Mouse (Mus musculus) heart, embryonic 11.5 days (tissue): ENCODE results near the gene Vgf. TPM values are rescaled to one million over a fixed set of nuclear protein-coding genes. Genes with fewer than 3 reads are reported as not detected.

ENCODE experiments used
- ATAC-seq: fragments of 200-750 bp; cut with Nextera tagmentation; replicated peaks from 2 replicates; pipeline ENCODE4 v1.8.0; 2017; ENCODE audit warnings: moderate library complexity; ENCODE audit not compliant: insufficient number of reproducible peaks, low FRiP score, low TSS enrichment
- H3K27ac ChIP-seq: fragments of 300-500 bp; sonication (generic); 2 replicates; pipeline ENCODE4 v1.5.1; 2014; ENCODE audit warnings: mild to moderate bottlenecking, low read depth, low read length
- H3K27me3 ChIP-seq: fragments of 300-500 bp; sonication (generic); 2 replicates; pipeline ENCODE4 v1.6.1; 2014; ENCODE audit warnings: mild to moderate bottlenecking, low read length, mixed read lengths; ENCODE audit not compliant: control insufficient read depth, insufficient read depth
- H3K36me3 ChIP-seq: fragments of 300-500 bp; sonication (generic); 2 replicates; pipeline ENCODE4 v1.6.1; 2014; ENCODE audit warnings: mild to moderate bottlenecking, low read length, moderate library complexity, mixed read lengths; ENCODE audit not compliant: control insufficient read depth, insufficient read depth
- H3K4me1 ChIP-seq: fragments of 300-500 bp; sonication (generic); 2 replicates; pipeline ENCODE4 v1.6.1; 2014; ENCODE audit warnings: low read length; ENCODE audit not compliant: control insufficient read depth, insufficient read depth
- H3K4me2 ChIP-seq: fragments of 300-500 bp; sonication (generic); 2 replicates; pipeline ENCODE4 v1.6.1; 2014; ENCODE audit warnings: mild to moderate bottlenecking, moderate library complexity
- H3K4me3 ChIP-seq: fragments of 300-500 bp; sonication (generic); 2 replicates; pipeline ENCODE4 v1.5.1; 2014; ENCODE audit warnings: low read depth, low read length
- H3K9ac ChIP-seq: fragments of 300-500 bp; sonication (generic); 2 replicates; pipeline ENCODE4 v1.6.1; 2014; ENCODE audit warnings: mild to moderate bottlenecking, low read depth, low read length, moderate library complexity
- H3K9me3 ChIP-seq: fragments of 300-500 bp; sonication (generic); replicated peaks from 2 replicates; pipeline ENCODE4 v1.6.1; 2016; ENCODE audit warnings: low read length; ENCODE audit not compliant: control insufficient read depth
- WGBS: fragments of 180-500 bp; shearing (Covaris S2); extraction: QIAGEN DNeasy Blood & Tissue Kit; methylation state at CpG from one replicate; pipeline ENCODE4 v1.1.7; 2014; ENCODE audit not compliant: insufficient replicate concordance; 5-methylcytosine and 5-hydroxymethylcytosine counted together
- polyA plus RNA-seq: library from polyadenylated mRNA; unstranded; fragments of >200 nt; fragmentation: Nextera tagmentation; extraction: Ambion mirVana; gene quantifications from 2 replicates; pipeline ENCODE4 v1.2.1, GENCODE M21; 2014

Vgf gene
- polyA plus RNA-seq, 1 experiment from 2014 or later = 0.20 TPM

DNA sequence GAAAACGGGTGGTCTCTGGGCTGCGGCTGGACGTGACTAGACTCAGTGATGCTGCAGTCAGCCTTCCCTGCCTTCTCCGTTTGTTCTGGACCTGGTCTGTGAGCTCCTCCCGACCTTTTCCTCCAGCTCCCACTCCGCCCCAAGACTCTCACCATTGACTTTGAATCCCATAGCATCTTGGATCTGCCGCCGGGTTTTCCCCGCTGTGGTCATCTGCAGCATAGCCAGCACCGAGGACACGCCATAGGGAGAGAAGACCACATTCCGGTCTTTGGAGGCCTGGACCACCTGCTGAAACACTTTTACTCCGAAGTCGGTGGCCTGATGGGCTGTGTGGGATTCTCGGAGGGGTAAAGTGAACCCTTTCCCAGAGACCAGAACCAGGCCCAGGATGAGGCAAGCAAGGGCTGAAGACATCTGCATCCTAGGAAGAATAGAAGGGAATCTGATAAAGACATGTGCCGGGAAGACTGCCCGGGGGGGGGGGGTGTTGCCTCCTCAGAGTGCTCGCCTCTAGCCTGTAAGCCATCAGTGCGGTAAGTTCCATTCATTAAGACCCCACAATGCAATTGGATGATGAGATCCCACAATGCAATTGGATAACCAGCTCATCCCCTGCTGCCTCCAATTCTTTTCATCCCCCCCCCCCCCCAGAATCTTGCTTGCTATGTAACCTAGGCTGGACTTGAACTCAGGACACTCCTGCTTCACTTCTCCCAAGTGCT lies 44.9 kb downstream of the Vgf start:
- no peak for ATAC-seq
- 84% methylated on average over 19 of the region's 19 CpGs for WGBS
- Histone ChIP-seq H3K27me3 (no peaks in the 10 kb centered on the region), H3K9me3 (no peaks in the 10 kb centered on the region), H3K9ac (no peak overlapping the region), H3K27ac (no peak overlapping the region), H3K4me1 (peaks cover 24% of the 10 kb centered on the region), H3K4me2 (peak overlapping the region; percentile 60), H3K4me3 (no peak overlapping the region), H3K36me3 (no peaks in the 10 kb centered on the region)

DNA sequence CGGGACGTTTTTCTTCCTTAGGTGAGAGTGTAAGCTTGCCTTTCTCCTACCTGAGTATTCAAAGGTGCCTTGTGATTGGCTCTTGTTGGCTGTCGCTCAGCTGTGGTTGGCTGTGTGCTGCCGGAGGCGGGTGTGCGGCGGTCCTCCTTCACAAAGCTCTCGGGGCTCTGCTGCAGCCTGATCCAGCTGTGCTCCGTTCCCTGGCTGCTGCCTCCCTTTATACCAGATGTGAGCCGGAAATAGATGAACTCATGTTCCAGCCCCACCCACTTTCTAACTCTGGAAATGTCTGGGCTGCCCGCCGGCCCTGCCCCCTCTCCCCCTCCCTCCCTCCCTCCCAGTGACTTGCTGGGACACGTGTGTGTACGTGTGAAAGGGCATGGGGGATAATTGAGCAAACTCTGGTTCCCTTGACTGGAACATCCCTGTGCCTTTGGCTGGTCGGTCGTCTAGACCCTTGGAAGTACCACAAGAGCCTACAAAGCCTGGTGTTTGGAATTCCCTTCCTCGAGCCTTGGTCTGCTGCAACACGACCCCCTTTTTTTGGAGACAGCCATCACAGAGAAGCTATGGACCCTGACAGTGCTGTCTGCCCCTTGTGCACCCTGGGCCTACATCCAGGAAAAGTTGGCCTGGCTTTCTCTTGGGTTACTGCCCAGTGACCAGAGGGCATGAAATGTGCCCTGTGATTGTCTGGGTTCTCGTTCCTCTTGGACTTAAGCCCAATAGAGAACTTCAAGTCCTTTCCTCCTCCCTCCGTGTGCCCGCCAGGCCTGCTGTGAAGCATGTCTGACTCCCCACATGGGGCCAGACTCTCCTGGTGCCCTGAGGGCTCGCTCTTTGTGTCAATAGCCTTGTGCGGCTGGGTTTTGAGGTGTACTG lies 46.1 kb downstream of the Vgf start, which contains the start of gene Serpine1:
Gene Serpine1 (minus strand): TSS at position 190 of the 882 bp plus-strand sequence.
- Histone ChIP-seq H3K4me2 (peak within 1 kb of the TSS; percentile 60), H3K9me3 (no peaks in the 10 kb centered on the region), H3K27me3 (no peaks in the 10 kb centered on the region), H3K27ac (peak within 1 kb of the TSS; percentile 71), H3K4me3 (peak within 1 kb of the TSS; percentile 30), H3K4me1 (peaks cover 36% of the 10 kb centered on the region), H3K9ac (no peak within 1 kb of the TSS; the same call in 1 of the 2 replicates), H3K36me3 (no peaks in the 10 kb centered on the region)
- peak; percentile 67; the same call in 1 of the 2 replicates for ATAC-seq
- WGBS = 20% methylated on average over 23 of the region's 23 CpGs

DNA sequence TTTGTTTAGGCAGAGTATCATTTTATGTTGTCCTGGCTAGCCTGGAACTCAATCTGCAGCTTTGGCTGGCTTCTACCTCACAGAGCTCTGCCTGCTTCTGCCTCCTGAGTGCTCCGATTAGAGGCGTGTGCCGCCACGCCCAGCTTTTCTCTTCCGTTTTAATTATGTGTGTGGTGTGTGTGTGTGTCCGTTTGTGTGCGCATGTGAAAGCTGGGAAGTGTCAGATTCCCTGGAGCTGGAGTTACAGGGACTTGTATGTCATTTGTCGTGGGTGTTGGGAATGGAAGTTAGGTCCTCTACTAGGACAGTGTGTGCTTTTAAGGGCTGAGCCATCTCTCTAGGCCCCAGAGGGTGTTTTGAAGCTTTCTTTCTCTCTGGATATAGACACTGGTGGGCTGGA lies 46.9 kb downstream of the Vgf start:
- ATAC-seq = no peak
- Histone ChIP-seq H3K4me3 (no peak overlapping the region), H3K27me3 (no peaks in the 10 kb centered on the region), H3K9ac (no peak overlapping the region), H3K36me3 (no peaks in the 10 kb centered on the region), H3K4me1 (peaks cover 40% of the 10 kb centered on the region), H3K9me3 (no peaks in the 10 kb centered on the region), H3K27ac (no peak overlapping the region; the same call in 1 of the 2 replicates), H3K4me2 (no peak overlapping the region)
- WGBS = 91% methylated on average over 8 of the region's 8 CpGs

DNA sequence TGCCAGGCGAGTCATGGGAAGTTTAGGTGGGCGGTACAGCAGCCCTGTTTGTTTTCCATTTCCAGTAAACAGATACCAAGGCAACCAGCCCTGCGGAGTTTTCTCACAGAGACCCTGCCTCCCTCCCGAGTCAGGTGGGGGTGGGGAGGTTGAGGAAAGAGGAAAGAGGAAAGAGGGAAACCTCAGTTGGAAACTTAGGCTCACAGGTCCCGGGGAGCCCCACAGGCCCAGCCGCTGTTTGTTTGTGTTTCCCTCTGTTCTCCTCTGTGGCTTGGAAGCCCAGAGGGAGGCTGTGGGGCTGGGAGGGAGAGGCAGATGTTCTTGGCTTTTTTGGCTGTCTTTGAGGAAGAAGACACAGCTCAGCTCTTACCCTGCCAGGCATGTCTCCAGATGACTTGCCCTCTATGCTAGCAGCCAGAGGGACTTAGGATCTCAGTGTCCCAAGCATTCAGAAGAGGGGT lies 48.0 kb downstream of the Vgf start:
- Histone ChIP-seq H3K36me3 (no peaks in the 10 kb centered on the region), H3K9ac (no peak overlapping the region), H3K27me3 (no peaks in the 10 kb centered on the region), H3K4me3 (no peak overlapping the region), H3K9me3 (no peaks in the 10 kb centered on the region), H3K27ac (no peak overlapping the region), H3K4me1 (peaks cover 51% of the 10 kb centered on the region), H3K4me2 (no peak overlapping the region)
- 31% methylated on average over 6 of the region's 6 CpGs for WGBS
- no peak for ATAC-seq

DNA sequence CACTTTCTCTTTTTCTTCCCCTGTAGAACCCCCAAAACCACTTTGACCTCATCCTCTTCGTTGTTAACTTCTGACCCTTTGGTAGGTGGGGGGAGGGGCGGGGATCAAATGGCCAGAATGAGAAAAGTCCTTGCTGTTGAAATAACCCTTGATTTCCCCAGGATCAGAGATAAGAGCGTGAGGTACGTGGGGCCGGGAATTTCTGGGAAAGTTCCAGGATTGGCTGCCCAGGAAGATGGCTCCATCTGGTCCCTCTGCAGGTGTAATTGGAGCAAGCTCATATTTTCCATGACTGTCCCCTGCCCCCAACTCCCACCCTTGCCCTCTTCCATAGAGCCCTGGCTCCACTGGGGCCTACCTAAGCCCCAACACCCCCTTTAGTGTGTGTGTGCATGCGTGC lies 49.5 kb downstream of the Vgf start:
- no peak overlapping the region for H3K4me3 ChIP-seq
- H3K36me3 ChIP-seq = no peaks in the 10 kb centered on the region
- H3K4me2 ChIP-seq = no peak overlapping the region
- peak overlapping the region; percentile 85 for H3K27ac ChIP-seq
- H3K9me3 ChIP-seq = no peaks in the 10 kb centered on the region
- 33% methylated on average over 6 of the region's 6 CpGs for WGBS
- H3K4me1 ChIP-seq = peaks cover 56% of the 10 kb centered on the region
- H3K9ac ChIP-seq = no peak overlapping the region; the same call in 1 of the 2 replicates
- H3K27me3 ChIP-seq = no peaks in the 10 kb centered on the region
- no peak for ATAC-seq

DNA sequence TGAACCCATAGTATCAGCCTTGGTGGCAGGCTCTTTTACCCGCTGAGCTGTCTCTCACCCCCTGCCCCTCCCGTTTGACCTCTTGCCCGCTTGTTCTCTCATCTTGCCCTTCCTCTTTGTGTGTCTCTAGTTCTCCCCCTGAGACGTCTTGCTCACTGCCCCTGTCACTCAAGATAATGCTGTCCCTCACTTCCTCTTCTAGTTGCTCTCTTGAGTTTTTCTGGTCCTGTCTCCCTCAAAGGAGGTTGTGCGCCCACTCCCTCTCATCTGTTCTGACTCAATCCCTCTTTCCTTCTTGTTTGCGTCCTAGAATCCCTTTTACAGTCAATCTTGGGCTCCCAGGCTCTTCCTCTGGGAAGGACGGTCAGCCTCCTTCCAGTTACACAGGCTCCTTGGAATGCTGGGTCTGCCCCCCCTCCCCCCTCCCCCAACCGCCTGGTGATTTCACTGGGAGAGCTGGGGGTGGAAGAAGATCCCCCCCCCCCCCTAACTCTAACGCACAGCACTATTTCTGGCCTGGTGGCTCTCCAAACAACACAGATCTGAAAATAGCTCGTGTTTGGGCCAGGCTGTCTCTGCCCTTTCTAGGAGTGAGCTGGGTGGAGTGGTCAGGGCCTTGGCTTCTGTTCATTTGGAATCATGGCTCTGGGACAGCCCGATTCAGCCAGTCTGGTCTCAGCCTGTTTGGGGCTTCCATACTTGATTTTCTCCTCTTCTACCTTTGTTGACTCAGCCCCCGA lies 50.2 kb downstream of the Vgf start:
- 20% methylated on average over 10 of the region's 12 CpGs for WGBS
- H3K27me3 ChIP-seq = no peaks in the 10 kb centered on the region
- ATAC-seq = peak; percentile 40; the same call in 1 of the 2 replicates
- peak overlapping the region; percentile 57; the same call in 1 of the 2 replicates for H3K9ac ChIP-seq
- peak overlapping the region; percentile 85 for H3K27ac ChIP-seq
- no peaks in the 10 kb centered on the region for H3K36me3 ChIP-seq
- H3K4me2 ChIP-seq = 0 out of 2 replicates have a peak overlapping the region, but pooled peaks have one; percentile 4
- H3K4me1 ChIP-seq = peaks cover 56% of the 10 kb centered on the region
- H3K4me3 ChIP-seq = no peak overlapping the region
- no peaks in the 10 kb centered on the region for H3K9me3 ChIP-seq

DNA sequence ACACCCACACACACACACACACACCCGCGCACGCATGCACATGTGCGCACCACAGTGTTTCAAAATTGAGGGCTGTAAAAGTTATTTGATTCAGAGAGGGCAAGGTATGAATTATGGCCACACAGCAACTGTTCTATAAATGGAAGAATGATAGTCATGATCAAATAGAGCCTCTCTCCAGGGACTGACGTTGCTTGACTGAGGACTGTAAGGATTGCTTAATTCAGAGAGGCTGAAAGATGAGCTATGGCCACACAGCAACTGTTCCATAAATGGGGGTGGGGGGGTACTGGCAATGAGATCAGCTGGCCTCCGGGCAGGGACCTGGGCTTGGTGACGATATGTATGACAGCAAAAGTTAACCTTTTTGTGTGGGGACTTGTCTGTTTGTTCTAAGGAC lies 51.0 kb downstream of the Vgf start:
- peak overlapping the region; percentile 85; the same call in 1 of the 2 replicates for H3K27ac ChIP-seq
- H3K27me3 ChIP-seq = no peaks in the 10 kb centered on the region
- no peaks in the 10 kb centered on the region for H3K36me3 ChIP-seq
- ATAC-seq = no peak
- peaks cover 51% of the 10 kb centered on the region for H3K4me1 ChIP-seq
- H3K9ac ChIP-seq = peak overlapping the region; percentile 3; the same call in 1 of the 2 replicates
- H3K4me2 ChIP-seq = no peak overlapping the region
- 0 out of 2 replicates have a peak, but pooled peaks cover 2% of the 10 kb centered on the region for H3K9me3 ChIP-seq
- 83% methylated on average over 7 of the region's 7 CpGs for WGBS
- no peak overlapping the region for H3K4me3 ChIP-seq

DNA sequence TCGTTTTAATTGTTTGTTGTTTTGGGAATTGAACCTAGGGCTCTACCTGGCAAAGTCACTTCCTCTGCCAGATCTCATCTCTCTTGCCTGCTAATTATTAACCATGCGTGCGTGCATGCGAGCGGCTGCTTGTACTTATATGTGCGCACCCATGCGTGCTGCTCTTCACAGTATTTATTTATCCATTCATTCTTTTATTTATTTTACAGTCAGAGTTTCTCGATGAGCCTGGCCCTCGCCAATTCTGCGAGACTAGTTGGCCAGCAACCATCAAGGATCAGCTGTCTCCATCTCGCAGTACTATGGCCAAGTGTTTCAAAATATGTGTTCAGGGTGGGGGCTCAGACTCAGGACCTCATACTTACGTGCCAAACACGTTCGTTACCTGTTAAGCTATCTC lies 51.8 kb downstream of the Vgf start:
- H3K4me1 ChIP-seq = peaks cover 45% of the 10 kb centered on the region
- H3K9me3 ChIP-seq = 0 out of 2 replicates have a peak, but pooled peaks cover 2% of the 10 kb centered on the region
- H3K27ac ChIP-seq = peak overlapping the region; percentile 75
- no peak overlapping the region for H3K4me2 ChIP-seq
- 79% methylated on average over 14 of the region's 14 CpGs for WGBS
- H3K4me3 ChIP-seq = no peak overlapping the region
- ATAC-seq = no peak
- H3K9ac ChIP-seq = no peak overlapping the region
- no peaks in the 10 kb centered on the region for H3K36me3 ChIP-seq
- no peaks in the 10 kb centered on the region for H3K27me3 ChIP-seq
